ENCODE assay signal across 12 mouse cellular contexts in the genomic region with DNA sequence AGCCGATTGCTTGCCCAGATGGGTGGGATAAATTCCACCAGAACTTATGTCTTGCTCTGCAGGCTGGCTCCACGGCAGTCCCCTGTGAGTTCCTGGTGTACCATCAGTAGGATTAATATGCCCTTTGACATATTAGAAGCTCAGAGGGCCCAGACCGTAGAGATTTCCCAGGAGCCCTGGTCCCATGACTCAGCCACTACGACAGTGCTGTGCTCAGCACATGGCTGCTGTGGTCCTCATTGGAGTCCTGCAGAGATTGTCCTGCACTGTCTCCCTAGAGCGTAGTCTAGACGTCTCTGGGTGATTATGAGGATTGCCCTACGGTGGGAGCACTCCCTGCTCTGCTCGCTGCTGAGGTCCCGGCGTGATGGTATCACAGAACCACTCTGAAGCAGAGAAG.
DNase-seq lines count a peak whose midpoint lies in the region; ATAC-seq and TF ChIP-seq lines count a peak whose summit lies in the region.
"Had no signal": no experiment of that assay in that cellular context is flagged by ENCODE, and none has a peak within 500 bp of the region (broad histone marks: within the 10 kb centered on the region; RNA-seq: fewer than 3 reads in every experiment).

No protein-coding gene starts in this region.

- H3K9me3 ChIP-seq in heart, embryonic 16.5 days (replicated peaks; ENCODE audit: control insufficient read depth, low read length), result no peaks in the 10 kb centered on the region
- H3K9me3 ChIP-seq in neural tube, embryonic 12.5 days, result no peaks in the 10 kb centered on the region
- no peaks in the 10 kb centered on the region for H3K9me3 ChIP-seq in liver, embryonic 12.5 days (replicated peaks)
- no peaks in the 10 kb centered on the region for H3K9me3 ChIP-seq in stomach, postnatal 0 days (ENCODE audit: control insufficient read depth, low read length)

- H3K27ac ChIP-seq in heart, embryonic 16.5 days (ENCODE audit: low read length), result peak overlapping the region; percentile 60
- H3K27ac ChIP-seq in neural tube, embryonic 12.5 days, result no peak overlapping the region
- H3K27ac ChIP-seq in liver, embryonic 12.5 days, result peak overlapping the region; percentile 42
- H3K27ac ChIP-seq in stomach, postnatal 0 days (replicated peaks), result peak overlapping the region; percentile 31; the same call in 1 of the 2 replicates

- no peak for TF ChIP-seq CTCF in stomach, postnatal 0 days (IDR thresholded peaks at IDR 0.05; ENCODE audit: low read depth)

- no peak overlapping the region for H3K4me3 ChIP-seq in heart, embryonic 16.5 days (ENCODE audit: low read length)
- no peak overlapping the region for H3K4me3 ChIP-seq in neural tube, embryonic 12.5 days
- H3K4me3 ChIP-seq in liver, embryonic 12.5 days, result no peak overlapping the region
- H3K4me3 ChIP-seq in stomach, postnatal 0 days (ENCODE audit: low read depth, low read length), result no peak overlapping the region

- WGBS in heart, embryonic 16.5 days, result 56% methylated on average over 10 of the region's 10 CpGs
- 59% methylated on average over 10 of the region's 10 CpGs for WGBS in neural tube, embryonic 12.5 days
- 20% methylated on average over 10 of the region's 10 CpGs for WGBS in liver, embryonic 12.5 days (ENCODE audit: insufficient replicate concordance)
- WGBS in stomach, postnatal 0 days, result 44% methylated on average over 10 of the region's 10 CpGs

- DNase-seq in heart, adult 18-20 months, result no peak
- DNase-seq in neural tube, embryonic 10.5 days (ENCODE audit: extremely low spot score, low spot score), result no peak
- no peak for DNase-seq in stomach, postnatal 0 days (ENCODE audit: low spot score)
- no peak for DNase-seq in T-cell, adult 2 months (ENCODE audit: low spot score)
- no peak for DNase-seq in right cerebral cortex, postnatal 10 days (ENCODE audit: low spot score in 2 of 2)
- DNase-seq: adrenal gland, postnatal 25 days; cerebellum, adult 8-10 months; kidney, postnatal 4 days had no signal

- H3K27me3 ChIP-seq in heart, embryonic 16.5 days (ENCODE audit: control insufficient read depth, insufficient read depth, low read length), result no peaks in the 10 kb centered on the region
- no peaks in the 10 kb centered on the region for H3K27me3 ChIP-seq in neural tube, embryonic 12.5 days (replicated peaks)
- no peaks in the 10 kb centered on the region for H3K27me3 ChIP-seq in liver, embryonic 12.5 days (replicated peaks)
- no peaks in the 10 kb centered on the region for H3K27me3 ChIP-seq in stomach, postnatal 0 days (ENCODE audit: control insufficient read depth, insufficient read depth, low read length)

- TF ChIP-seq EP300 in stomach, postnatal 0 days (optimal IDR thresholded peaks at IDR 0.05), result no peak

- 0 out of 2 replicates have a peak overlapping the region, but pooled peaks have one; percentile 1 for H3K4me2 ChIP-seq in heart, embryonic 16.5 days (ENCODE audit: low read depth, low read length)
- H3K4me2 ChIP-seq in neural tube, embryonic 12.5 days (replicated peaks), result no peak overlapping the region
- peak overlapping the region; percentile 10; the same call in 1 of the 2 replicates for H3K4me2 ChIP-seq in liver, embryonic 12.5 days
- no peak overlapping the region for H3K4me2 ChIP-seq in stomach, postnatal 0 days (replicated peaks; ENCODE audit: low read depth)

- H3K4me1 ChIP-seq in heart, embryonic 16.5 days (ENCODE audit: control insufficient read depth, insufficient read depth, low read length), result peaks cover 30% of the 10 kb centered on the region
- peaks cover 27% of the 10 kb centered on the region for H3K4me1 ChIP-seq in neural tube, embryonic 12.5 days
- H3K4me1 ChIP-seq in liver, embryonic 12.5 days, result peaks cover 33% of the 10 kb centered on the region
- no peaks in the 10 kb centered on the region; the same call in 1 of the 2 replicates for H3K4me1 ChIP-seq in stomach, postnatal 0 days (replicated peaks; ENCODE audit: control insufficient read depth, insufficient read depth)

- H3K36me3 ChIP-seq in heart, embryonic 16.5 days (ENCODE audit: control insufficient read depth, insufficient read depth), result no peaks in the 10 kb centered on the region
- H3K36me3 ChIP-seq in neural tube, embryonic 12.5 days, result no peaks in the 10 kb centered on the region; the same call in 1 of the 2 replicates
- H3K36me3 ChIP-seq in liver, embryonic 12.5 days, result no peaks in the 10 kb centered on the region; the same call in 1 of the 2 replicates
- H3K36me3 ChIP-seq in stomach, postnatal 0 days (ENCODE audit: control insufficient read depth, insufficient read depth, low read length), result no peaks in the 10 kb centered on the region
- H3K36me3 ChIP-seq: G1E had no signal

- H3K9ac ChIP-seq in heart, embryonic 16.5 days (ENCODE audit: low read length), result peak overlapping the region; percentile 9; the same call in 1 of the 2 replicates
- no peak overlapping the region for H3K9ac ChIP-seq in neural tube, embryonic 12.5 days
- no peak overlapping the region for H3K9ac ChIP-seq in liver, embryonic 12.5 days
- no peak overlapping the region for H3K9ac ChIP-seq in stomach, postnatal 0 days (ENCODE audit: low read length)

- no peak for ATAC-seq in heart, embryonic 16.5 days (replicated peaks; ENCODE audit: extremely low read depth, insufficient read depth, low FRiP score)
- ATAC-seq in neural tube, embryonic 12.5 days (ENCODE audit: low FRiP score, low read depth), result 0 out of 2 replicates have a peak, but pooled peaks have one; percentile 21
- no peak for ATAC-seq in liver, embryonic 12.5 days
- ATAC-seq in stomach, postnatal 0 days (ENCODE audit: low FRiP score, low TSS enrichment), result peak; percentile 15; the same call in 1 of the 2 replicates

Comparison
In these comparisons a context has a peak if more than half of its experiments do, and no peak if none do; other contexts are left out.
1. ATAC-seq: peak in neural tube, embryonic 12.5 days (single experiment) and stomach, postnatal 0 days (single experiment); none in heart, embryonic 16.5 days (single experiment) and liver, embryonic 12.5 days (single experiment).
2. H3K4me2 ChIP-seq: peak in heart, embryonic 16.5 days (single experiment) and liver, embryonic 12.5 days (single experiment); none in neural tube, embryonic 12.5 days (single experiment) and stomach, postnatal 0 days (single experiment).